Mouse (Mus musculus) liver, postnatal 0 days (tissue): Measurements from ENCODE around the gene Tcap. TPM values are rescaled to one million over a fixed set of nuclear protein-coding genes. Genes with fewer than 3 reads are reported as not detected.
A peak's percentile ranks its signal among the peaks of the same experiment; 100 is the strongest.

Experiments
- ATAC-seq: fragments of 200-750 bp; cut with Nextera tagmentation; 2 replicates; pipeline ENCODE4 v1.8.0; 2017; ENCODE audit warnings: mild to moderate bottlenecking, moderate library complexity
- DNase-seq: peaks from one replicate; pipeline ENCODE4 v3.0.0-alpha.2; 2016
- H3K27ac ChIP-seq: fragments of 300-500 bp; sonication (generic); 2 replicates; pipeline ENCODE4 v1.5.1; 2014; ENCODE audit warnings: antibody characterized with exemption, moderate library complexity, mild to moderate bottlenecking, low read depth
- H3K27me3 ChIP-seq: fragments of 300-500 bp; sonication (generic); 2 replicates; pipeline ENCODE4 v1.6.1; 2014; ENCODE audit warnings: low read length, control low read depth, mixed read lengths; ENCODE audit not compliant: insufficient read depth
- H3K36me3 ChIP-seq: fragments of 300-500 bp; sonication (generic); replicated peaks from 2 replicates; pipeline ENCODE4 v1.6.1; 2014; ENCODE audit warnings: mild to moderate bottlenecking, control low read depth, low read length, moderate library complexity, mixed read lengths; ENCODE audit not compliant: insufficient read depth
- H3K4me1 ChIP-seq: fragments of 300-500 bp; sonication (generic); 2 replicates; pipeline ENCODE4 v1.6.1; 2014; ENCODE audit warnings: antibody characterized with exemption, mild to moderate bottlenecking, control low read depth; ENCODE audit not compliant: insufficient read depth
- H3K4me2 ChIP-seq: fragments of 300-500 bp; sonication (generic); 2 replicates; pipeline ENCODE4 v1.6.1; 2014; ENCODE audit warnings: low read depth, mild to moderate bottlenecking, low read length, moderate library complexity, mixed read lengths
- H3K4me3 ChIP-seq: fragments of 300-500 bp; sonication (generic); 2 replicates; pipeline ENCODE4 v1.5.1; 2014; ENCODE audit warnings: low read depth, low read length
- H3K9ac ChIP-seq: fragments of 300-500 bp; sonication (generic); replicated peaks from 2 replicates; pipeline ENCODE4 v1.6.1; 2014; ENCODE audit warnings: mild to moderate bottlenecking, moderate library complexity
- H3K9me3 ChIP-seq: fragments of 300-500 bp; sonication (generic); 2 replicates; pipeline ENCODE4 v1.6.1; 2016; ENCODE audit warnings: mild to moderate bottlenecking, control low read depth, low read length, mixed read lengths
- CTCF ChIP-seq: sonication (generic); IDR thresholded peaks from 2 replicates; pipeline ENCODE4 v1.5.1; 2016; ENCODE audit warnings: antibody characterized with exemption, low read depth
- EP300 ChIP-seq: IDR thresholded peaks from 2 replicates; pipeline ENCODE4 v1.6.1; 2016; ENCODE audit warnings: antibody characterized with exemption, low read depth, mild to moderate bottlenecking
- WGBS: fragments of 180-500 bp; shearing (Covaris S2); extraction: QIAGEN DNeasy Blood & Tissue Kit; methylation state at CpG from one replicate; pipeline ENCODE4 v1.1.7; 2014; ENCODE audit not compliant: insufficient replicate concordance; 5-methylcytosine and 5-hydroxymethylcytosine counted together
- polyA plus RNA-seq: library from polyadenylated mRNA; unstranded; fragments of >200 nt; fragmentation: Nextera tagmentation; extraction: Ambion mirVana; gene quantifications from 2 replicates; pipeline ENCODE4 v1.2.1, GENCODE M21; 2015

The Tcap gene
- polyA plus RNA-seq, 1 experiment from 2014 or later, result 0.26 TPM

GRCm38 (mm10) chr11:98339071-98339501 lies 44.5 kb upstream of the Tcap start:
- ATAC-seq (no peak), DNase-seq (no peak)
- Histone ChIP-seq H3K4me3 (peak overlapping the region; percentile 47), H3K9ac (peak overlapping the region; percentile 16), H3K9me3 (no peaks in the 10 kb centered on the region), H3K27ac (no peak overlapping the region), H3K4me2 (peak overlapping the region; percentile 76), H3K36me3 (no peaks in the 10 kb centered on the region), H3K27me3 (peaks cover 78% of the 10 kb centered on the region), H3K4me1 (0 out of 2 replicates have a peak, but pooled peaks cover 4% of the 10 kb centered on the region)
- WGBS, result 0% methylated on average over 19 of the region's 19 CpGs
- TF ChIP-seq EP300 (no peak), CTCF (no peak)

DNA sequence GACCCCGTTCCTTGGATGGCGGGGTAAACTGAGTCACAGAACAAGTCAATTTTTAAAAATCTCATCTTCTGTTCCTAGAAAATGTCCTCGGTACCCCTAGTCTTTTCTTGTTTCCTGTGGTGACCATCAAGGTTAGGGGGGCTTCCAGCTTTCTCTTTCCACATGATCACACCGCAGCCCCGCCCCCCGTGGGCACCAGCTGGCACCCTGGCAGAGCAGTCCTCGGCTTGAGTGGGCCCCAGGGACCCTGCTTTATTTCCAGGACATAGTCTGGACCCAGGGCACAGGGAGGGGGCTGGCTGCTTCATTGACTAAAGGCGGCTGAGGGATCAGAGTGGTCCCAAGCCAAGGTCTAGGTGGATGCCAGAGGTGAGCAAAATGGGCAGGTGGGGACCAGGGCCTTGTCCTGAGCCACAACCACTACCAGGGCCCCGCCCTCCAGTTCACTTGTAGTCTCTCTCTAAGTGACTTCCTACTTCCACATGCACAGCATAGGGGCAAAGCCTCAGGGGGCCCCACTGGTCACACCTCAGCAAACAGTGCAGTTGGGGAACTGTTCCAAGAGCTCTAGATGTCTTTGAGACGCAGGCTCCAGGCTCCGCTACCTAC lies 43.8 kb upstream of the Tcap start:
- Histone ChIP-seq H3K9ac (no peak overlapping the region), H3K27ac (no peak overlapping the region), H3K36me3 (no peaks in the 10 kb centered on the region), H3K4me3 (no peak overlapping the region), H3K9me3 (no peaks in the 10 kb centered on the region), H3K27me3 (peaks cover 71% of the 10 kb centered on the region), H3K4me1 (0 out of 2 replicates have a peak, but pooled peaks cover 4% of the 10 kb centered on the region), H3K4me2 (peak overlapping the region; percentile 76)
- DNase-seq (peak; percentile 45), ATAC-seq (peak; percentile 44; the same call in 1 of the 2 replicates)
- no peak for TF ChIP-seq EP300
- TF ChIP-seq CTCF, result no peak
- whole genome bisulfite sequencing, result 11% methylated on average over 11 of the region's 11 CpGs

DNA sequence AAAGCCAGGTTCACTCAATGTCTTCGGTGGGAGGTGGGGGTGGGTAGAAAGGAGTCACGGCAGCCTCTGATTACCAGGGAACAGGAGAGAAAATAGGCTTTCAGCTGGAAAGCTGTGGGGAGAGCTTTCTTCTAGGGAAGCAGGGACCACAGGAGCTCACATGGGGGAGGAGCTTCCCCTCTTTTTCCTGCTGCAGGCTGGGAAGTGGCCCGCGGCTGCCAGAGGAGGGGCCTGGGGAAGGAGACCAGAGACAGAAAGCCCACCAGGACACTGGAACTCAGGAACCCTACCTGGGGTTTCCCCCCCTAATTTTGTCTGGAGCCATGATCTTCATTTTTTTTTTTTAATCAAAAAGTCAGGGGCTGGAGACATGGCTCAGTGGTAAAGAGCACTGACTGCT lies 43.0 kb upstream of the Tcap start:
- Histone ChIP-seq H3K36me3 (no peaks in the 10 kb centered on the region), H3K9ac (no peak overlapping the region), H3K4me3 (no peak overlapping the region), H3K4me1 (0 out of 2 replicates have a peak, but pooled peaks cover 4% of the 10 kb centered on the region), H3K4me2 (no peak overlapping the region), H3K27ac (no peak overlapping the region), H3K27me3 (peaks cover 69% of the 10 kb centered on the region), H3K9me3 (no peaks in the 10 kb centered on the region)
- DNase-seq (no peak), ATAC-seq (no peak)
- TF ChIP-seq CTCF, result no peak
- TF ChIP-seq EP300, result no peak
- WGBS, result 8% methylated on average over 4 of the region's 4 CpGs

DNA sequence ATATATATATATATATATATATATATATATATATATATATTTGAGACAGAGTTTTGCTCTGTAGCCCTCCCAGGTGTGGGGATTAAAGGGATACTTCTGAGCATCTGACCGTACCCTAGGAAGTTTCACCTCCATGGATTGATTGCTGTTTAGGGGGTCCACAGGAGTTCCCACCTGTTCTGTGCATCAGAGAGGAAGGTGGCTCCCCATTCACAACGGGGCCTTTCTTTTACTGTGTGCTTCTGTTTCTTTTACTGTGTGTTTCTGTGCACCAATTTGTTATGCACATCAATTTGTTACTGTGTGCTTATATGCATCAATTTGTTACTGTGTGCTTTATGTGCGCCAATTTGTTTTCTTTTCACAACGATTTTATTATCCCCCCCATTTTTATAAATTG lies 42.4 kb upstream of the Tcap start:
- Histone ChIP-seq H3K4me2 (no peak overlapping the region), H3K36me3 (no peaks in the 10 kb centered on the region), H3K27me3 (peaks cover 69% of the 10 kb centered on the region), H3K9ac (no peak overlapping the region), H3K9me3 (no peaks in the 10 kb centered on the region), H3K4me3 (no peak overlapping the region), H3K27ac (no peak overlapping the region), H3K4me1 (0 out of 2 replicates have a peak, but pooled peaks cover 4% of the 10 kb centered on the region)
- 62% methylated on average over 4 of the region's 4 CpGs for WGBS
- no peak for TF ChIP-seq EP300
- DNase-seq (no peak), ATAC-seq (no peak)

GRCm38 (mm10) chr11:98342000-98342945 lies 41.3 kb upstream of the Tcap start:
- Histone ChIP-seq H3K9me3 (no peaks in the 10 kb centered on the region), H3K4me1 (0 out of 2 replicates have a peak, but pooled peaks cover 4% of the 10 kb centered on the region), H3K9ac (no peak overlapping the region), H3K27ac (no peak overlapping the region), H3K36me3 (no peaks in the 10 kb centered on the region), H3K4me3 (no peak overlapping the region), H3K27me3 (peaks cover 69% of the 10 kb centered on the region), H3K4me2 (peak overlapping the region; percentile 57)
- DNase-seq (peak; percentile 95), ATAC-seq (peak; percentile 53)
- peak; percentile 100 for TF ChIP-seq CTCF
- no peak for TF ChIP-seq EP300
- WGBS, result 4% methylated on average over 29 of the region's 29 CpGs

- Histone ChIP-seq H3K4me1 (peaks cover 7% of the 10 kb centered on the region), H3K4me3 (no peak overlapping the region), H3K27ac (no peak overlapping the region), H3K9me3 (no peaks in the 10 kb centered on the region), H3K9ac (no peak overlapping the region), H3K36me3 (no peaks in the 10 kb centered on the region), H3K27me3 (peaks cover 70% of the 10 kb centered on the region), H3K4me2 (peak overlapping the region; percentile 33; the same call in 1 of the 2 replicates)
- 3% methylated on average over 14 of the region's 14 CpGs for WGBS
- no peak for ATAC-seq
- TF ChIP-seq CTCF, result peak; percentile 85
- no peak for TF ChIP-seq EP300
- peak; percentile 84 for DNase-seq
These were observed 38.4 kb upstream of the Tcap start for GRCm38 (mm10) chr11:98345253-98345652.
